Mouse (Mus musculus) olfactory bulb, adult 2 months (tissue): ENCODE measurements around the gene Supt4a.

Experiments used
- CTCF ChIP-seq: fragments of 200-500 bp; IDR thresholded peaks from 2 replicates; pipeline ENCODE4 v1.5.1; 2012; ENCODE audit warnings: low read depth, mild to moderate bottlenecking, low read length, moderate library complexity; ENCODE audit not compliant: insufficient read depth
- POLR2A ChIP-seq: fragments of 200-500 bp; IDR thresholded peaks from 2 replicates; pipeline ENCODE4 v1.6.1; 2012; ENCODE audit warnings: mild to moderate bottlenecking, low read depth, low read length, moderate library complexity; ENCODE audit not compliant: insufficient read depth

- TF ChIP-seq POLR2A (no peak), CTCF (no peak)
These were observed 8.5 kb downstream of the Supt4a start for GRCm38 (mm10) chr11:87745632-87746555.
